Mouse (Mus musculus) ovary, postnatal 36 days (tissue): ENCODE measurements around the gene Bbs12.

Experiments
- DNase-seq: peaks from one replicate; pipeline ENCODE4 v3.0.0; 2022; ENCODE audit warnings: low spot score, mixed read lengths

The Bbs12 gene

DNA sequence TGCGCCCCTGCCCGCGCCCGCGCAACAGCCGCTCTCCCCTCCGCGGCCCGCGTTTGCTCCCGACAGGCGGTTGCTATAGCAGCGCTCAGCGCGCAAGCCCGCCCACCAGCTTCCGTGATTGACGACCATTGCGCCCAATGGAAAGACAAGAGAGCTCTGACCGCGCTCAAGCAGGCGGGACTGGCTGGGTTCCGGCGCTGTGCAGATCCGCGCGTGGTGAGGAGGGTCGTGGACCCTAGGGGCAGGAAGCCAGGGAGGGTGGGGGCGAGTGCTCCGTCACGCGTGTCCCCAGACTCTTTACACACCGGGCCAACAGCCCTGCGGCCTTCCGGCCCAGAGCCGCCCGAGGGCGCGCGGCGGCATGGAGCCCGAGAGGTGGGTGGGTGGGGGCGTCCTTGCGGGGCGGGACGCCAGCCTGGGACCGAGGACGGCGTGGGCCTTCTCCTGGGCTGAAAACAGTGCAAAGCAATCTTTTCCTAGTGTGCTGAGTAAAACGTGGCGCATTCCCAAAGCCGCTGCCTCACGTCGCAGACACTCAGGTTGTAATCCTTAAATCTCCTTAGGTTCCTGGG is at the start of gene Bbs12, which contains the start of gene Cetn4:
Gene Bbs12 (plus strand): TSS at position 185 of the 572 bp plus-strand sequence.
Gene Cetn4 (minus strand): TSS at position 339 of the 572 bp plus-strand sequence.
- DNase-seq, result peak; percentile 96

DNA sequence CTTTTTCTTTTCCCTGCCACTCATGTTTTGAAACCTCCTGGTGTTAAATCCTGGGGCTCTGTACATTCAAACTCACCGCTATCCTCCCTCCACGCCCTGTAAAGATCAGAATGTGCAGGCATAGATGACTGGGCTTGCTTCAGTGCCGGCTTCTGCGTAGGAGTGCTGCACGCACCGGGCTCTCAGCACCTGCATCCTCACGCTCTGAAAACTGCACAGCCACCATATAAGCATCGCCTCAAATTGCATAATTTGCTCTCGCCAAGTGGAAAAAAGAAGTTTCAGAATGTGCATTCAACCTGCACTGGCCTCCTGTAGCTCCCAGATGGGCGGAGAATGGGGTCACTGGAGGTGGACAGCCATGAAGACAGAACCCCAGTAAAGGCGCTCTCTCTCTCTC is 44.0 kb upstream of the Bbs12 start:
- no peak for DNase-seq

DNA sequence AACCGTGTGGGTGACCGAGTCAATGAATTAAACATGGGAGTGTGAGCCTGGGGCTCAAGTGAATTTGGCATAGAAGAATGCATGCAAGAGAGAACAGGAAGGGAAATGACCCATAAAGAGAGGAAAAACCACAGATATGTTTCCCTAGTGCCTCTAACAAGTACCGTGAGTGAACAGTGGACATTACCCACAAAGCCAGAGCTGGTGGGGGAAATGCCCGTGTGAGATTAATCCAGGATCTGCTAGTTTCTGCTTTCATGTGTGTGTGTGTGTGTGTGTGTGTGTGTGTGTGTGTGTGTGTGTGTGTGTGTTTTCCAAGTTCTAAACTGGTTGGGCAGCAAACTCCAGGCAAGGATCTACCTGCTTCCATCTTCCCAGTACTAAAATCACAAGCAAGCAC is 42.4 kb upstream of the Bbs12 start:
- DNase-seq, result no peak

DNA sequence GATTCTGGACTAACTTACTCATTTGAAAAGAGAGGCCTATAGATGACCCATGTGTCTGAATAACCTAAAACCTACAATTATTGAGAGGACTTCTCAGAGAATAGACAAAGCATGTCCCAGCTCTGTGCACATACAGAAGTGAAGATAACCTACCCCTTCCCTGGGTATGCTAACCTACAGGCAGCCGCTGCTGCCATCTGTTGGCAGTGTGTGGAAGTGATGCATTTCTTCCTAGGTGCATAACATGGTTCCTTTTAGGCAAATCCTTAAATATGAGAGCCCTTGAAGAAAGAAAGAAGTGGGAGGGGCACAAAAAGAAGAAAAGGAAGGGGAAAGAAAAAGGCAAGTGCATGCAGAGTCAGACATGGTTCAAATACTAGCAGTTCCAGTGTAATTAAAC is 41.1 kb upstream of the Bbs12 start:
- peak; percentile 32 for DNase-seq

DNA sequence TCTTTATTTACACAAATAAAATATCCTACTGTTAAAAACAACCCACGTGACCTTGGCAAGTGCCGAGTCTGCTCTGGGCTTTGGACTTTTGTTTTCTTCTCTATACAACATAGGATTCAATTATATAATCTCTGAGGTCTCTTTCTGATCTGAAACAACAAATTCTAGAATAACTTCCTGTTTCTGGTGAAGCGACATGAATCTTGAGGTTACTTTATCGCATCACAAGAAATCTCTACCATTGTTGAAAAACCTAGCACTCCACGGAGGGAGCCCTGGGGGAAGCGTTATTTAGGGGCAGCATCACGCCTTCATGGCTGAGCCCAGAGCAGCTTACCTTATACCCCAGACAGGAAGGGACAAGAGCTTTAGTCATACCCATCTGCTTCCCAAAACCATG is 39.3 kb upstream of the Bbs12 start:
- DNase-seq, result no peak

GRCm38 (mm10) chr3:37274661-37275060 is 37.7 kb upstream of the Bbs12 start:
- no peak for DNase-seq

DNA sequence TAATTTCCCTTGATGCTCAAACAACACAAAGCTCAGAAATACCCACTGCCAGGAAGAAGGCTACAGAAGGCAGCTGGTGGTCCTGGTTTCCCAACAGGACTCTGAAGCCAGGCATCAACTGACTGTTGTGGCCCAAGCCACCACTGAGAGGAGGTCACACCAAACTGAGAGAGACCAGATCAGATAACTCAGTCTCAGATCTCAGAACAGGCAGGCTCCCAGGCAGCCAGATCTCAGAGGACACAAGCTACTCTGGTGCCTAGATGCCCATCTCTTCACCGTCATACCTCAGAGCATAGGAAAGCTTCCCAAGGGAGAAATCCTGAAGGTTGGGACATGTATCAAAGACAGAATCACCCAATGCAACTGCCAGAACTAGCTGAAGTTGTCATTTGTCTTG is 32.1 kb upstream of the Bbs12 start:
- DNase-seq, result no peak

DNA sequence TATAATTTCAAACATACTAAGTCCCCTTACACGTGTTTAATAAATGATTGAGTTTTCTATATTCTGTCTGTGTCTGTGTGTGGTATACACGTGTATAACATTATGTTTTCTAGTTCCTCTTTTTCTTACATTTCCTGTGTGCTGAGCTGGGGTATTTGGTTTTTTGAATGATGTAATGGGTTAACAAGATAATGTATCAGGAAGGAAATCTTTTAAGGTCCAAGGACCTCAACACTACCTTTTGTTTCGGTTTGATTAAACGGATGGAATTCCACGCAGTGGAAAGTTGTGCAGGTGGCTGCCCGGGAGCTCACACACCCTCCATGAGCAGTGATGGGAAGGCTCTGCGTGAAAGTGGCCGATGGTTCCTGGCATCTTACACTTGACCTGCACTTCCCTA is 31.5 kb upstream of the Bbs12 start:
- no peak for DNase-seq

DNA sequence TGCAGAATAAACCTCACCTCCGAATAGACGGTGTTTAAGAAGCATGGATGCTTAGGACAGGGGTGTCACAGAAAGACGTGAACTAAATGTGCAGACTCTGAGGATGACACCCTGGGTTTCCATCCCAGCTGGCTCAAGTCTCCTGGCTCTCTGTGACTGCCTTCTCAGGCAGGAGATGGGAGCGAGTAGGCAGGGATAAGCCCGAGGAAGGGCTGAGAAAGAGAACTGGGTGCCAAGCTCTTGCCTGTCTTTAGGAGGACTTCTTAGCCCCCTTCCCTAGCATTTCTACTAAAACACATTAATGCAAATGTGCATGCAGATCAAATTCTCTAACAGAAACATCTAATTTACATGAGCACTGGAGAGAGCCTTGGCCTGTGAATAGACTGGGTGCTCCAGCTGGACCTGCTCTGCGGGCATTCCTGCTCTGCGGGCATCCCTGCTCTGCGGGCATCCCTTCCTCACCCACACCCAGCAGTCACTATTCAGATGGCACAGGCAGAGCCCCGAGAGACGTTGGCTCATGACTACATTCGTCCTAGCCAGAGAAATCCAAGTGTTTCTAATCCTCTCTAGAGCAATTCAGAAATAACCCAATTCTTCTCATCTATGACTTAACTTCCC is 29.9 kb upstream of the Bbs12 start:
- no peak for DNase-seq

- no peak for DNase-seq
Measured at GRCm38 (mm10) chr3:37283234-37283633, 29.1 kb upstream of the Bbs12 start.

- no peak for DNase-seq
Measured at GRCm38 (mm10) chr3:37289237-37289636, 23.1 kb upstream of the Bbs12 start.

- DNase-seq, result no peak
Measured at GRCm38 (mm10) chr3:37290881-37291541, 21.3 kb upstream of the Bbs12 start.

DNA sequence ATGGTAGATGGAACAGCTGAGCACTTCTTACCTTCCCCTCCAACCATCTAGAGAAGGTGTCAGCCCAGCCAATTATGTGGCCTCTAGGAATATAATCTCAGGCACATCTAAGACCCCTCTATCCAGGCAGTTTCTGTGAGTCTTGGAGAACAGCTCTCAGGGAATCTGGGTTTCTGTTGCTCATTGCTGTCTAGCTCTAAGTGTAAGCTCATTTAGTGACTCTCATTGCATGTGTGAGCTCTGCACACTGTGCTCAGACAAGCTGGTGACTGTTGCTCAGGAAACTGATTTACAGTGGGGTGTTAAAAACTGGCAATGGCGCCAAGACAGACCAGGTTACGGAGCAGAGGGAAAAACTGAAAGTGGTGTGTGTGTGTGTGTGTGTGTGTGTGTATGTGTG is 20.4 kb upstream of the Bbs12 start:
- DNase-seq, result no peak

- no peak for DNase-seq
Measured at GRCm38 (mm10) chr3:37292654-37293053, 19.7 kb upstream of the Bbs12 start.

- DNase-seq, result no peak
Measured at GRCm38 (mm10) chr3:37299470-37299869, 12.9 kb upstream of the Bbs12 start.

GRCm38 (mm10) chr3:37302685-37303084 is 9.7 kb upstream of the Bbs12 start:
- DNase-seq, result peak; percentile 11

DNA sequence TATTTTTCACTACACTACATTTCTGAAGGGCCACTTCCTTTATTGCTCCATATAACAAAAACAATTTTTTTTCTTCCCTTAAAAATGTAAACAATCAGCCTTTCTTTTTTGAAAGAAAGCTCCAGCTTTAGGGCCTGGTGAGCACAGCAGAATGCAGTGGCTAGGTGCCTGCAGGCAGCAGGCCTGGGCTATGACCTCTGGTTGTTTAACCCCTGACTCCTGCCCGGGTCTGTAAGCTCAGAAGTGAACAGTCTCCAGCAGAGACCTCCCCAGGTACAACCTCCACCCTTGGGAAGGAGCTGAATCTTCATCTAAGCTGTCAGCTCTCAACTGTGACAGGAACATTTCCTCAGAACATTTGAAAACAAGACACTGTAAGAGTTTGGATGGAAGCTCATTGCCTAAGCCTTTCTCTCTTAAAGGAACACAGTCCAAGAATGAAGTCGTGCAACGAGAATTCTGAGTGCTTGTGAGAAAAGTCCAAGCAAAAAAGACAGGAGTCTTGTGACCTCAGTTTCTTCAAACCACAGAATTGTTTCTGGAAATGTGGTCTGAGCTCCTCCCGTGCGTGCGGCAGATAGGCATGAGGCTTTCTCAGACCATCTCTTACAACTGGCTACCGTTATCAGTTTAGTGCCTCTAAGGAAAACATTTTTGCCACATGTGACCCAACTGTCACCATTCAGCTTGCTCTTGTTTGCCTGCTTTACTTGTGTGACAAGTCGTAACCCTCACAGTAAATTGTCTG is 8.8 kb upstream of the Bbs12 start:
- no peak for DNase-seq

- no peak for DNase-seq
Measured at GRCm38 (mm10) chr3:37311897-37312369, 421 bp upstream of the Bbs12 start.

- no peak for DNase-seq
Measured at GRCm38 (mm10) chr3:37313371-37313770, 1.0 kb downstream of the Bbs12 start.

GRCm38 (mm10) chr3:37316233-37316632 is 3.9 kb downstream of the Bbs12 start:
- no peak for DNase-seq

DNA sequence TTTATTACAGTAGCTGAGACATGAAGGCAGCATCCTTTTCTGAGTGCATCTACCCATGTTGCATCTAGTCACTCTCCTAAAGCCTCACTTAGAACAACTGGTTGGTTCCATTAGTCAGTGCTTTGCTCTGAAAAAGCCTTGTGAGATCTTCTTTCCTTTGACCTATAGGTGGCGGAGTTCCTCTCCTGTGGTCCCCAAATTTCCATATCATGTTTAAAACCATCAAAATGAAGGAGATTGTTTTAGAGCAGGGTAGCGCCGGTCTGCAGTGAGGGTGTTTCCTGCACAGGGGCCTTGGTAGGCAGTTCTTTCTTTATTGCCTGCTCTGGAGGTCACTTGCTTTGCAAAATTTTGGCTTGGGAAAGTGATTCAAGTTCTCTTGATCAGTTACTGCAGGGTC is 12.0 kb downstream of the Bbs12 start:
- no peak for DNase-seq

GRCm38 (mm10) chr3:37325317-37326112 is 13.2 kb downstream of the Bbs12 start:
- no peak for DNase-seq
